Mouse (Mus musculus) midbrain, embryonic 10.5 days (tissue): ENCODE results near the gene Aldh6a1. TPM values are rescaled to one million over a fixed set of nuclear protein-coding genes. Genes with fewer than 3 reads are reported as not detected.

Experiments used
- DNase-seq: peaks from one replicate; pipeline ENCODE4 v3.0.0-alpha.2; 2017; ENCODE audit warnings: low spot score
- H3K27ac ChIP-seq: fragments of 300-500 bp; sonication (generic); replicated peaks from 2 replicates; pipeline ENCODE4 v1.5.1; 2016; ENCODE audit warnings: mild to moderate bottlenecking
- H3K27me3 ChIP-seq: fragments of 300-500 bp; sonication (generic); 2 replicates; pipeline ENCODE4 v1.6.1; 2016; ENCODE audit warnings: low read depth, mild to moderate bottlenecking; ENCODE audit not compliant: poor library complexity, severe bottlenecking
- H3K36me3 ChIP-seq: fragments of 300-500 bp; sonication (generic); 2 replicates; pipeline ENCODE4 v1.6.1; 2016; ENCODE audit warnings: mild to moderate bottlenecking, moderate library complexity
- H3K4me1 ChIP-seq: fragments of 300-500 bp; sonication (generic); 2 replicates; pipeline ENCODE4 v1.6.1; 2016
- H3K4me3 ChIP-seq: fragments of 300-500 bp; sonication (generic); 2 replicates; pipeline ENCODE4 v1.5.1; 2016; ENCODE audit warnings: mild to moderate bottlenecking, moderate library complexity
- H3K9me3 ChIP-seq: fragments of 300-500 bp; sonication (generic); replicated peaks from 2 replicates; pipeline ENCODE4 v1.6.1; 2016; ENCODE audit warnings: mild to moderate bottlenecking
- WGBS: fragments of 180-500 bp; shearing (Covaris S2); methylation state at CpG from one replicate; pipeline ENCODE4 v1.1.7; 2016; 5-methylcytosine and 5-hydroxymethylcytosine counted together
- polyA plus RNA-seq: library from polyadenylated mRNA; unstranded; fragments of >200 nt; fragmentation: Nextera tagmentation; extraction: Ambion mirVana; gene quantifications from 2 replicates; pipeline ENCODE4 v1.2.1, GENCODE M21; 2016

The Aldh6a1 gene
- polyA plus RNA-seq, 1 experiment from 2014 or later: 16.5 TPM

- 63% methylated on average over 4 of the region's 4 CpGs for WGBS
- no peaks in the 10 kb centered on the region for H3K9me3 ChIP-seq
These were observed 43.5 kb downstream of the Aldh6a1 start for GRCm38 (mm10) chr12:84407259-84407658.

DNA sequence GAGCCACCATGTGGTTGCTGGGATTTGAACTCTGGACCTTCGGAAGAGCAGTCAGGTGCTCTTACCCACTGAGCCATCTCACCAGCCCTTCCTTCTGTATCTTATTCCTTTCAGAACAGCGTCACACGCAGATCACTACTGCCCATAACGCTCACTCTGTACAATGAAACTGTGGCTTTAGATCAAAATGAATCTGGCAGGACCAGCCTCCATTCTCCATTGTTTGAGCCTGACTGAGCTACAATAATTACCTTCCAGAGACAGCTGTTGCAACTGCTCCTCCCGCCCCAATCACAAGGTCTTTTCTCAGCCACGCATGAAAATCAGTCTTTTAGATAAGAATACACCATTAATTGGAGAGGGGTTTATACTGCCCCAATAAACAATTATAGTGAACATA, 46.3 kb downstream of the Aldh6a1 start:
- no peak overlapping the region for H3K27ac ChIP-seq
- DNase-seq: no peak
- 90% methylated on average over 6 of the region's 6 CpGs for WGBS
- no peaks in the 10 kb centered on the region for H3K9me3 ChIP-seq
- no peak overlapping the region for H3K4me3 ChIP-seq
- peaks cover 16% of the 10 kb centered on the region for H3K4me1 ChIP-seq
- no peaks in the 10 kb centered on the region for H3K36me3 ChIP-seq
- H3K27me3 ChIP-seq: peaks cover 7% of the 10 kb centered on the region

More at GRCm38 (mm10) chr12:84407259-84407658, 43.5 kb downstream of the Aldh6a1 start:
- Histone ChIP-seq H3K4me3 (no peak overlapping the region), H3K27me3 (peaks cover 17% of the 10 kb centered on the region), H3K27ac (no peak overlapping the region), H3K4me1 (peaks cover 16% of the 10 kb centered on the region), H3K36me3 (no peaks in the 10 kb centered on the region)
- DNase-seq: no peak

- Histone ChIP-seq H3K4me1 (peaks cover 4% of the 10 kb centered on the region), H3K27me3 (peaks cover 3% of the 10 kb centered on the region), H3K4me3 (no peak overlapping the region), H3K9me3 (no peaks in the 10 kb centered on the region), H3K27ac (no peak overlapping the region), H3K36me3 (no peaks in the 10 kb centered on the region)
- DNase-seq: no peak
- 83% methylated on average over 9 of the region's 9 CpGs for WGBS
These were observed 47.9 kb downstream of the Aldh6a1 start for GRCm38 (mm10) chr12:84402923-84403322.

- H3K9me3 ChIP-seq: no peaks in the 10 kb centered on the region
- H3K27ac ChIP-seq: no peak overlapping the region
- H3K4me1 ChIP-seq: no peaks in the 10 kb centered on the region
- H3K4me3 ChIP-seq: no peak overlapping the region
- WGBS: 76% methylated on average over 3 of the region's 3 CpGs
- H3K36me3 ChIP-seq: no peaks in the 10 kb centered on the region
- DNase-seq: no peak
- H3K27me3 ChIP-seq: no peaks in the 10 kb centered on the region
These were observed 50.2 kb downstream of the Aldh6a1 start for GRCm38 (mm10) chr12:84400653-84401052.

DNA sequence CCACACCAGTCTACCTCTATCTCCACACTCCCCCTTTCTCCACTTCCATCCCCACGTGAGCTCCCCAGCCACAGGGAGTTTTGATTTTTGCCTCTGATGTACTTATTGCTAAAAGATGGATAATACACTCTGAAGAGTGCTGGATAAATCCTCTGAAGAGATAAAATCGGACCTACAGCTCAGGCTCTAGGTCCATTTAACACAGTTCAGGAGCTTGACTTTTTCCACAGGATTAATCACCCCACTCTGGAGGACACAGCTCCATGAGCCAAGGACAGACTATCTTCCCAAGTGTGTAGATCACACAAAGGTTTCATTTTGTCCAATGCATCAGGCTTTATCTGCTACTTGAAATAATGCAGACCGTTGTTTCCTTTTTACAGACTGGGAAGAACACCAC, 50.7 kb downstream of the Aldh6a1 start:
- H3K36me3 ChIP-seq: no peaks in the 10 kb centered on the region
- H3K4me1 ChIP-seq: no peaks in the 10 kb centered on the region
- no peak overlapping the region for H3K4me3 ChIP-seq
- 90% methylated on average over 3 of the region's 3 CpGs for WGBS
- H3K27ac ChIP-seq: no peak overlapping the region
- no peaks in the 10 kb centered on the region for H3K27me3 ChIP-seq
- no peaks in the 10 kb centered on the region for H3K9me3 ChIP-seq
- DNase-seq: no peak

- 85% methylated on average over 9 of the region's 9 CpGs for WGBS
- DNase-seq: no peak
- Histone ChIP-seq H3K27me3 (no peaks in the 10 kb centered on the region), H3K36me3 (no peaks in the 10 kb centered on the region), H3K4me1 (no peaks in the 10 kb centered on the region), H3K27ac (no peak overlapping the region), H3K9me3 (no peaks in the 10 kb centered on the region), H3K4me3 (no peak overlapping the region)
These were observed 51.1 kb downstream of the Aldh6a1 start for GRCm38 (mm10) chr12:84399663-84400062.

- Histone ChIP-seq H3K36me3 (no peaks in the 10 kb centered on the region), H3K4me1 (no peaks in the 10 kb centered on the region), H3K27me3 (no peaks in the 10 kb centered on the region), H3K4me3 (no peak overlapping the region), H3K27ac (no peak overlapping the region), H3K9me3 (no peaks in the 10 kb centered on the region)
- WGBS: 84% methylated on average over 9 of the region's 9 CpGs
- no peak for DNase-seq
These were observed 51.7 kb downstream of the Aldh6a1 start for GRCm38 (mm10) chr12:84399135-84399534.

DNA sequence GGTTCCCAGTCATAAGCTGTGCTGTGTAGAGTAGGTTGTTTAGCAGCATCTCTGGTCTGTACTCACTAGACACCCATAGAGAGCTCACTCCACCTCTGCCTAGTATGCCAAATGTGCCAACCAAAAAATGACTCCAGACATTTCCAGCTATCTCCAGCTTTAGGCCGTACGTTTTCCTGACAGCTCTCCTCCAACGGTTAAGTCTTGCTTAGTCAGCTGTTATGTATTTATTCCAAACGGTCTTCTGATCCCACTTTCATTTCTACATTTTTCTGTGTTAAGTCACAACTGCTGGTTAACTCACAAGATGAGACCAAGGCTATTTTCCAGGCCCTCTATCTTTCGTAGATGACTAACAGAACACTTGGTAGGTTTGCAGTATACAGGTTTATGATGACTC, 52.2 kb downstream of the Aldh6a1 start:
- no peak for DNase-seq
- Histone ChIP-seq H3K27me3 (no peaks in the 10 kb centered on the region), H3K4me3 (no peak overlapping the region), H3K4me1 (no peaks in the 10 kb centered on the region), H3K9me3 (no peaks in the 10 kb centered on the region), H3K36me3 (no peaks in the 10 kb centered on the region), H3K27ac (no peak overlapping the region)
- WGBS: 89% methylated on average over 5 of the region's 5 CpGs

- Histone ChIP-seq H3K36me3 (no peaks in the 10 kb centered on the region), H3K27me3 (no peaks in the 10 kb centered on the region), H3K27ac (no peak overlapping the region), H3K9me3 (no peaks in the 10 kb centered on the region), H3K4me1 (no peaks in the 10 kb centered on the region), H3K4me3 (no peak overlapping the region)
- no peak for DNase-seq
These were observed 53.1 kb downstream of the Aldh6a1 start for GRCm38 (mm10) chr12:84397685-84398084.

DNA sequence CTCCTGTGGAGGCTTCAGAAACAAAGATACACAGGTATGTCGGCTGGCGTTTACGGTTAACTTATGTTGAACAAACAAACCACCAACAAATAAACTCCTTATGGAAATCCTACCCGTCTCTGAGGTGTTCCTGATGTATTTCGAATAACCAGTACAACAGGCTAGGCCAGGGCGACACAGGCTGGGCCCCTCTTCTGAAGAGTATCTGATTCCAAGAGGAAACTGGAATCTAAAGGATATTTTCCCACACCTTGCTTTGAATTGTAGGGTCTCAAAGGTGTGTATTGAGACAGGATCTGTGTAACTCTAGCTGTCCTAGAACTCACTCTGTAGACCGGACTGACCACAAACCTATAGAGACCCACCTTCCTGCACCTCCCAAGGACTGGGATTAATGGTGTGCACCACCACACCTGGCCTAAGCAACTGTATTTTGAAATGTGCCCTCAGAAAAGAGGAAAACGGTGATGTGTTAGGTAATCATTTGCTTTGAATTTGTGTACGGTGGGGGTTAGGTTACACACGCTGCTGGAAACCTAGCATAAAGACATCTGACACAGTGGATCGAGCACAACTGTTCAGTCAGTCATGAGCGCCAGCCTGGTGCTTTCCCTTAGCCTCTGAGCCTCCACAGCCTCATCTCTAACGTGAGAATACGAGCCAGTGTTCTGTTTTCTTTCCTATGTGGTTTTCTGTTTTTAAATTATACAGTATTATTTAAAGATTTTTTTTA, 53.7 kb downstream of the Aldh6a1 start:
- Histone ChIP-seq H3K27me3 (no peaks in the 10 kb centered on the region), H3K4me3 (no peak overlapping the region), H3K27ac (no peak overlapping the region), H3K36me3 (no peaks in the 10 kb centered on the region), H3K9me3 (no peaks in the 10 kb centered on the region), H3K4me1 (no peaks in the 10 kb centered on the region)
- no peak for DNase-seq
- WGBS: 90% methylated on average over 14 of the region's 14 CpGs

DNA sequence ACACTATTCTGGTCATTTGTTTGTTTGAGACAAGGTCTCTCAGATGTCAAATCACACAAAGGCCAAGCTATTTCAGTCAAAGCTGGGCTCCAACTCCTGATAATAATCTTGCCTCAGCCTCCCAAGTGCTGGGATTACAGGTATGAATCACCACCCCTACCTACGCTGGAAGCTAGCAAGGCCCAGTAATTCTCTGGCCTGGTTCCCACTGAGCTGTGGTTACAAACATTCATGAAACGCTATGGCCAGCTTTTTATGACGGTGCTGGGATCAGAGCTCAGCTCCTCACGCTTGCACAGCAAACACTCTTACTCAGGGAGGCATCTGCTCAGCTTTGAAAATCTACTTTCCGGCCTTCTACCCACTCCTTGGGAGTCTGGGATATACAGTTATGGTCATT, 57.0 kb downstream of the Aldh6a1 start:
- WGBS: 94% methylated on average over 5 of the region's 5 CpGs
- DNase-seq: no peak
- Histone ChIP-seq H3K4me3 (no peak overlapping the region), H3K27me3 (no peaks in the 10 kb centered on the region), H3K9me3 (no peaks in the 10 kb centered on the region), H3K36me3 (no peaks in the 10 kb centered on the region), H3K4me1 (no peaks in the 10 kb centered on the region), H3K27ac (no peak overlapping the region)

DNA sequence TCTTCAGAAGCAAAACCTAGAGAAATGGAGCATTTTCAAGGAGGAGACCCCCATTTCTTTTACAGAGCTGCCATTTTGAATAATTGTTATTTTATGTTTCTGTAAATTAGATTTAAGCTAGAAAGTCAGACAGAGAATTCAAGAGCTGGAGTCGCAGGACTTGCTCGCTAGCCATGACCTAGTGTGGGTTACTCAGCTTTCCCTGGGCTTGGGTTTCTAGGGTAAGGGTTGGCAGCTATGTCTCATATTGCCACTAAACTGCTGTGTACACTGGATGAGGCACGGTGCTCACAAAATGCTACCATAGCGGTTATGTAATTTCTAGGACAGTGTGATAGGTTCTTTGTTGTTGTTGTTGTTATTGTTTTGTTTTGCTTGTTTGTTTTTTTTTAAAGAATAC, 58.1 kb downstream of the Aldh6a1 start:
- no peak overlapping the region for H3K4me3 ChIP-seq
- 97% methylated on average over 4 of the region's 4 CpGs for WGBS
- DNase-seq: no peak
- H3K27ac ChIP-seq: no peak overlapping the region
- no peaks in the 10 kb centered on the region for H3K4me1 ChIP-seq
- no peaks in the 10 kb centered on the region for H3K36me3 ChIP-seq
- no peaks in the 10 kb centered on the region for H3K9me3 ChIP-seq
- H3K27me3 ChIP-seq: no peaks in the 10 kb centered on the region

DNA sequence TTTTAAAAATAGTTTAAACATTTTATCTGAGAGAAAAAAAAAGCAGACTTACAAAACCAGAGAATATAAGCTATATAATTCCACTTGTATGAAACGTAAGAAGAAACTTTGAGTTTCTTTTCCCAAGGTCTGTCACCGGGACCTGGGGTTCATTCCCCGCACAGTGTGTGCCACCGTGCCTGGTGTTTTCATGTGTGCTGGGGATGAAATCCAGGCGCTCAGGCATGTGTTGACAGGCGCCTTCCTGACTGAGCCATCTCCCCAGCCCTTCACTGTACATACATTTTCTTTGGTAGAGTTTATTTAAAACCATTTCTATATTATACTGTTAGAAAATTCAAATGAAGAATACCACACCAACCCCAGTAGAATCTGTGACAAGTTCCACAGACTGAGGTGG, 60.5 kb downstream of the Aldh6a1 start:
- 93% methylated on average over 6 of the region's 6 CpGs for WGBS

More for the DNA sequence above, 60.5 kb downstream of the Aldh6a1 start:
- Histone ChIP-seq H3K4me3 (no peak overlapping the region), H3K4me1 (no peaks in the 10 kb centered on the region), H3K27ac (no peak overlapping the region), H3K9me3 (no peaks in the 10 kb centered on the region), H3K36me3 (no peaks in the 10 kb centered on the region), H3K27me3 (no peaks in the 10 kb centered on the region)
- DNase-seq: no peak
